Mouse (Mus musculus) lung, postnatal 0 days (tissue): ENCODE data around the gene Rbfox1.

ENCODE experiments used
- CTCF ChIP-seq: IDR thresholded peaks from 2 replicates; pipeline ENCODE4 v1.5.1; 2016; ENCODE audit warnings: antibody characterized with exemption, mild to moderate bottlenecking
- EP300 ChIP-seq: IDR thresholded peaks from 2 replicates; pipeline ENCODE4 v1.6.1; 2016; ENCODE audit warnings: antibody characterized with exemption, mild to moderate bottlenecking, control low read depth

- TF ChIP-seq CTCF: no peak
- no peak for TF ChIP-seq EP300
These were observed 511.7 kb downstream of the Rbfox1 start for GRCm38 (mm10) chr16:6396676-6397409.
